ENCODE assay signal across 9 mouse cellular contexts in the genomic region with DNA sequence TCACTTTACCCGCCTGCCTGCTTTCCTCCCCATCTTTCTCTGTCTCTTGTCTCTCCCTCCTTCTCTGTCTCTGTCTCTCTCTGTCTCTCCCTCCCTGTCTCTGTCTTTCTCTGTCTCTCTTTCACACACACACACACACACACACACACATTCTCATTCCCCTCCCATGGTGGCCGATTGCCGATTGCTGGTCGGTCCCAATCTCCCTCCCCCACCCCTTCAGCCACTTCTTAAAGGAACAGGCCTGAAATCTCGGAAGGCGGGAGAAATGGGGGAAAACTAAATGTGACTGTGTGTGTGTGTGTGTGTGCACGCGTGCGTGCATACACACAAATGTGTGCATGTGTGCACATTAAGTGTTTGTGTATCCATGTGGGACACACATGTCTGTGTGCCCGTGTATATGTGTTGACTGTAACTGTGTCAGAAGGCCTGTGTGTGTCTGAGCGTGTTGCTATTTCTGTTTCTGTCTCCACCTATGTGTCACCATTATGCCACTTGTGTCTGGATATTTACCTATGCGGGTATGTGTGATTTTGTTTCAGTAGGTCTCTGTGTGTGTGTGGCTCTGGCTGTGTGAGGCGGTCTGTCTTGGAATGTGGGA. TPM values are rescaled to one million over a fixed set of nuclear protein-coding genes. Genes with fewer than 3 reads are reported as not detected.
DNase-seq lines count a peak whose midpoint lies in the region; ATAC-seq and TF ChIP-seq lines count a peak whose summit lies in the region.
"Had no signal": no experiment of that assay in that cellular context is flagged by ENCODE, and none has a peak within 500 bp of the region (broad histone marks: within the 10 kb centered on the region; RNA-seq: fewer than 3 reads in every experiment).

No protein-coding gene starts in this region.

- intact Hi-C loops in heart, adult 2 months (cut with DNase I), result no loop called here

- H3K27ac ChIP-seq in heart, embryonic 14.5 days (replicated peaks in 1 of 2; ENCODE audit: control insufficient read depth in 1 of 2, insufficient read depth in 1 of 2, low read depth in 2 of 2, low read length in 2 of 2), result peak overlapping the region; percentile 19 to 58; a peak in 2 of 4 replicates
- no peak overlapping the region for H3K27ac ChIP-seq in heart, adult 2 months
- H3K27ac ChIP-seq in forebrain, postnatal 0 days (ENCODE audit: low read depth, low read length), result peak overlapping the region; percentile 83
- H3K27ac ChIP-seq in midbrain, embryonic 13.5 days, result peak overlapping the region; percentile 83

- H3K9me3 ChIP-seq in heart, embryonic 14.5 days (ENCODE audit: control insufficient read depth, low read length), result no peaks in the 10 kb centered on the region
- H3K9me3 ChIP-seq in forebrain, postnatal 0 days (ENCODE audit: low read length), result no peaks in the 10 kb centered on the region
- no peaks in the 10 kb centered on the region for H3K9me3 ChIP-seq in midbrain, embryonic 13.5 days

- H3K4me2 ChIP-seq in heart, embryonic 14.5 days (ENCODE audit: low read length), result peak overlapping the region; percentile 61
- H3K4me2 ChIP-seq in forebrain, postnatal 0 days (ENCODE audit: low read depth), result peak overlapping the region; percentile 50
- peak overlapping the region; percentile 59 for H3K4me2 ChIP-seq in midbrain, embryonic 13.5 days (replicated peaks)

- no peak for DNase-seq in heart, adult 2 months
- peak; percentile 73 to 75 for DNase-seq in cerebellum, postnatal 10 days
- DNase-seq in forebrain, postnatal 0 days, result peak; percentile 57
- no peak for DNase-seq in urinary bladder, adult 18-20 months (ENCODE audit: low spot score in 2 of 2)
- DNase-seq in layer of hippocampus, adult 9-11 months, result no peak

- H3K9ac ChIP-seq in heart, embryonic 14.5 days (ENCODE audit: low read length), result peak overlapping the region; percentile 44; the same call in 1 of the 2 replicates
- H3K9ac ChIP-seq in heart, adult 2 months (ENCODE audit: low read depth, low read length), result no peak overlapping the region
- peak overlapping the region; percentile 72 for H3K9ac ChIP-seq in forebrain, postnatal 0 days
- peak overlapping the region; percentile 77 for H3K9ac ChIP-seq in midbrain, embryonic 13.5 days (replicated peaks)

- no peak for TF ChIP-seq POLR2A in heart, adult 2 months (IDR thresholded peaks at IDR 0.05; ENCODE audit: insufficient read depth, low read depth, low read length)

- no peak for ATAC-seq in heart, embryonic 14.5 days (ENCODE audit: insufficient number of reproducible peaks, insufficient read depth, low FRiP score, low read depth)
- ATAC-seq in forebrain, postnatal 0 days, result peak; percentile 50
- ATAC-seq in midbrain, embryonic 13.5 days, result peak; percentile 59
- no peak for ATAC-seq in monocyte, adult 5-6 weeks (replicated peaks; ENCODE audit: insufficient number of reproducible peaks, low FRiP score, low TSS enrichment, poor library complexity, severe bottlenecking)

- TF ChIP-seq EP300 in heart, adult 2 months (IDR thresholded peaks at IDR 0.05; ENCODE audit: insufficient read depth, low read depth, low read length), result no peak

- no peaks in the 10 kb centered on the region for H3K79me2 ChIP-seq in heart, adult 2 months (replicated peaks; ENCODE audit: control insufficient read depth, insufficient read depth, low read length)

- no peaks in the 10 kb centered on the region for H3K27me3 ChIP-seq in heart, embryonic 14.5 days (ENCODE audit: control insufficient read depth, insufficient read depth, low read length)
- H3K27me3 ChIP-seq in heart, adult 2 months (ENCODE audit: control insufficient read depth, insufficient read depth, low read length), result no peaks in the 10 kb centered on the region
- no peaks in the 10 kb centered on the region for H3K27me3 ChIP-seq in forebrain, postnatal 0 days (ENCODE audit: insufficient read depth, low read length)
- H3K27me3 ChIP-seq in midbrain, embryonic 13.5 days, result no peaks in the 10 kb centered on the region; the same call in 1 of the 2 replicates

- TF ChIP-seq CTCF in heart, adult 2 months (IDR thresholded peaks at IDR 0.05), result no peak
- no peak for TF ChIP-seq CTCF in forebrain, postnatal 0 days (IDR thresholded peaks at IDR 0.05; ENCODE audit: low read depth)

- WGBS in heart, embryonic 14.5 days, result 39% methylated on average over 13 of the region's 13 CpGs
- WGBS in heart, adult 2 months, result 35% methylated on average over 13 of the region's 13 CpGs
- WGBS in forebrain, postnatal 0 days, result 23% methylated on average over 13 of the region's 13 CpGs
- 36% methylated on average over 13 of the region's 13 CpGs for WGBS in midbrain, embryonic 13.5 days

- H3K4me3 ChIP-seq in heart, embryonic 14.5 days (ENCODE audit: control insufficient read depth in 1 of 2, insufficient read depth in 1 of 2, low read depth in 1 of 2, low read length in 2 of 2), result peak overlapping the region; percentile 32 to 37
- no peak overlapping the region for H3K4me3 ChIP-seq in heart, adult 2 months
- peak overlapping the region; percentile 50 for H3K4me3 ChIP-seq in forebrain, postnatal 0 days (ENCODE audit: low read depth, low read length)
- H3K4me3 ChIP-seq in midbrain, embryonic 13.5 days (replicated peaks), result peak overlapping the region; percentile 56

- peaks cover 20% of the 10 kb centered on the region for H3K36me3 ChIP-seq in heart, embryonic 14.5 days (ENCODE audit: control insufficient read depth, insufficient read depth, low read length)
- H3K36me3 ChIP-seq in heart, adult 2 months (ENCODE audit: control insufficient read depth, insufficient read depth, low read length), result no peaks in the 10 kb centered on the region
- peaks cover 4% of the 10 kb centered on the region; the same call in 1 of the 2 replicates for H3K36me3 ChIP-seq in forebrain, postnatal 0 days (ENCODE audit: insufficient read depth)
- H3K36me3 ChIP-seq in midbrain, embryonic 13.5 days, result peaks cover 16% of the 10 kb centered on the region

- H3K4me1 ChIP-seq in heart, embryonic 14.5 days (ENCODE audit: control insufficient read depth in 2 of 2, insufficient read depth in 2 of 2, low read length in 2 of 2), result no peaks in the 10 kb centered on the region; a peak in 2 of 4 replicates
- H3K4me1 ChIP-seq in heart, adult 2 months (ENCODE audit: control insufficient read depth, insufficient read depth, low read length), result no peaks in the 10 kb centered on the region; the same call in 1 of the 2 replicates
- 0 out of 2 replicates have a peak, but pooled peaks cover 2% of the 10 kb centered on the region for H3K4me1 ChIP-seq in forebrain, postnatal 0 days (ENCODE audit: insufficient read depth)
- H3K4me1 ChIP-seq in midbrain, embryonic 13.5 days (replicated peaks), result peaks cover 41% of the 10 kb centered on the region

RNA-seq across cellular contexts. Expression of a gene that starts 1.6 kb away (rescaled TPM):
- 2.5 and 2.9 TPM in 2 replicates for polyA plus RNA-seq in heart, embryonic 14.5 days (2014; fragmentation: Nextera tagmentation; extraction: Ambion mirVana)
- 1 to 10 TPM in 1 of 2 experiments, under 1 TPM in 1; 0.42 to 1.0 TPM for total RNA-seq in heart, adult 2 months (2021)
- polyA plus RNA-seq in heart, adult 2 months (2012; rRNA removed), result 0.20 and 1.1 TPM in 2 replicates
- total RNA-seq in forebrain, postnatal 0 days (2014; rRNA removed), result 114 and 158 TPM in 2 replicates
- polyA plus RNA-seq in forebrain, postnatal 0 days (2015; fragmentation: Nextera tagmentation; extraction: Ambion mirVana), result 65.5 and 81.1 TPM in 2 replicates
- polyA plus RNA-seq in midbrain, embryonic 13.5 days (2015; fragmentation: Nextera tagmentation; extraction: Ambion mirVana), result 55.1 and 56.6 TPM in 2 replicates
- 1.2 TPM in 1 of 3 replicates, not detected in the others for total RNA-seq in monocyte, adult 5-6 weeks (2017)

RNA-seq across cellular contexts. Expression of a gene that starts 26.7 kb away (rescaled TPM):
- polyA plus RNA-seq in heart, embryonic 14.5 days (2014; fragmentation: Nextera tagmentation; extraction: Ambion mirVana), result 25.9 and 29.2 TPM in 2 replicates
- 10 to 100 TPM; 20.2 to 21.2 TPM for total RNA-seq in heart, adult 2 months (2021)
- 61.9 and 76.3 TPM in 2 replicates for polyA plus RNA-seq in heart, adult 2 months (2012; rRNA removed)
- 22.0 and 35.7 TPM in 2 replicates for total RNA-seq in forebrain, postnatal 0 days (2014; rRNA removed)
- polyA plus RNA-seq in forebrain, postnatal 0 days (2015; fragmentation: Nextera tagmentation; extraction: Ambion mirVana), result 7.3 and 14.4 TPM in 2 replicates
- 25.6 and 33.9 TPM in 2 replicates for polyA plus RNA-seq in midbrain, embryonic 13.5 days (2015; fragmentation: Nextera tagmentation; extraction: Ambion mirVana)
- 42.5 to 73.8 TPM (median 57.7 TPM) in 3 replicates for total RNA-seq in monocyte, adult 5-6 weeks (2017)

RNA-seq across cellular contexts. Expression of a gene that starts 31.7 kb away (rescaled TPM):
- polyA plus RNA-seq in heart, embryonic 14.5 days (2014; fragmentation: Nextera tagmentation; extraction: Ambion mirVana), result not detected in 2 replicates
- total RNA-seq in heart, adult 2 months (2021), result under 1 TPM in 1 of 2 experiments, not detected in 1; 0.31 TPM
- polyA plus RNA-seq in heart, adult 2 months (2012; rRNA removed), result not detected in 2 replicates
- total RNA-seq in forebrain, postnatal 0 days (2014; rRNA removed), result not detected in 2 replicates
- not detected in 2 replicates for polyA plus RNA-seq in forebrain, postnatal 0 days (2015; fragmentation: Nextera tagmentation; extraction: Ambion mirVana)
- not detected in 2 replicates for polyA plus RNA-seq in midbrain, embryonic 13.5 days (2015; fragmentation: Nextera tagmentation; extraction: Ambion mirVana)
- total RNA-seq in monocyte, adult 5-6 weeks (2017), result not detected in 3 replicates
- polyA plus RNA-seq: testis, adult 2 months had no signal

RNA-seq across cellular contexts. Expression of a gene that starts 32.5 kb away (rescaled TPM):
- 16.7 and 18.0 TPM in 2 replicates for polyA plus RNA-seq in heart, embryonic 14.5 days (2014; fragmentation: Nextera tagmentation; extraction: Ambion mirVana)
- 1 to 10 TPM; 7.9 to 9.8 TPM for total RNA-seq in heart, adult 2 months (2021)
- 15.8 and 19.2 TPM in 2 replicates for polyA plus RNA-seq in heart, adult 2 months (2012; rRNA removed)
- total RNA-seq in forebrain, postnatal 0 days (2014; rRNA removed), result 1.2 and 2.6 TPM in 2 replicates
- polyA plus RNA-seq in forebrain, postnatal 0 days (2015; fragmentation: Nextera tagmentation; extraction: Ambion mirVana), result 4.2 and 4.5 TPM in 2 replicates
- polyA plus RNA-seq in midbrain, embryonic 13.5 days (2015; fragmentation: Nextera tagmentation; extraction: Ambion mirVana), result 4.1 and 5.2 TPM in 2 replicates
- total RNA-seq in monocyte, adult 5-6 weeks (2017), result 206 to 400 TPM (median 270 TPM) in 3 replicates

RNA-seq across cellular contexts. Expression of a gene that starts 36.7 kb away (rescaled TPM):
- not detected in 2 replicates for polyA plus RNA-seq in heart, embryonic 14.5 days (2014; fragmentation: Nextera tagmentation; extraction: Ambion mirVana)
- total RNA-seq in heart, adult 2 months (2021), result not detected
- polyA plus RNA-seq in heart, adult 2 months (2012; rRNA removed), result 0.41 TPM in 1 of 2 replicates, not detected in the other
- total RNA-seq in forebrain, postnatal 0 days (2014; rRNA removed), result 0.52 TPM in 1 of 2 replicates, not detected in the other
- not detected in 2 replicates for polyA plus RNA-seq in forebrain, postnatal 0 days (2015; fragmentation: Nextera tagmentation; extraction: Ambion mirVana)
- not detected in 2 replicates for polyA plus RNA-seq in midbrain, embryonic 13.5 days (2015; fragmentation: Nextera tagmentation; extraction: Ambion mirVana)
- 10.8 to 15.8 TPM (median 13.4 TPM) in 3 replicates for total RNA-seq in monocyte, adult 5-6 weeks (2017)

Comparison
In these comparisons a context has a peak if more than half of its experiments do, and no peak if none do; other contexts are left out.
1. ATAC-seq: peak in forebrain, postnatal 0 days (single experiment) and midbrain, embryonic 13.5 days (single experiment); none in heart, embryonic 14.5 days (single experiment) and monocyte, adult 5-6 weeks (single experiment).
2. DNase-seq: peak in cerebellum, postnatal 10 days (2 of 2) and forebrain, postnatal 0 days (single experiment); none in heart, adult 2 months (0 of 2), urinary bladder, adult 18-20 months (0 of 2) and layer of hippocampus, adult 9-11 months (single experiment).
3. RNA of a gene that starts 1.6 kb away (polyA plus RNA-seq): 65.5 to 81.1 TPM in forebrain, postnatal 0 days and 55.1 to 56.6 TPM in midbrain, embryonic 13.5 days; 2.5 to 2.9 TPM in heart, embryonic 14.5 days and 0.20 to 1.1 TPM in heart, adult 2 months; every median in the first group is over 10 times any median in the second.
4. Peak in every context shown above with its lines, with median percentiles within 50 percentile points of each other: H3K4me2 ChIP-seq.